Mouse (Mus musculus) mouse trophoblast stem cell (cell line): ENCODE data around the gene Gm13696.
"Not testable (repeated sequence)": the region's sequence is repeated elsewhere in the genome, so short reads cannot be mapped to it uniquely, and the experiment has no call there.

Experiments used
- in situ Hi-C, 2 experiments: fragments of 300-500 bp; cut with MseI, MboI; formaldehyde crosslinking; loops; 2 replicates in 1 of 2; 3 replicates in 1 of 2; pipeline ENCODE4 v1.15.1; 2025

The Gm13696 gene

GRCm38 (mm10) chr2:83972823-83973222 lies at the start of gene Gm13696:
Gene Gm13696, plus strand, starts transcription at chr2:83973123.
- in situ Hi-C loops: not testable (repeated sequence)

GRCm38 (mm10) chr2:83929478-83930088 lies 43.3 kb upstream of the Gm13696 start:
- in situ Hi-C loops: no loop called here

GRCm38 (mm10) chr2:83940931-83941361 lies 32.0 kb upstream of the Gm13696 start, which contains the start of gene Zswim2:
Gene Zswim2, minus strand, starts transcription at chr2:83941228.
- in situ Hi-C loops: no loop called here

GRCm38 (mm10) chr2:83941378-83941777 lies 31.5 kb upstream of the Gm13696 start:
- in situ Hi-C loops: no loop called here

- in situ Hi-C loops: no loop called here
These were observed 31.1 kb upstream of the Gm13696 start for GRCm38 (mm10) chr2:83941792-83942191.

GRCm38 (mm10) chr2:83955393-83955792 lies 17.5 kb upstream of the Gm13696 start, which contains the start of gene Gm13698:
Gene Gm13698, plus strand, starts transcription at chr2:83955693.
- in situ Hi-C loops: not testable (repeated sequence)

GRCm38 (mm10) chr2:83961203-83961602 lies 11.7 kb upstream of the Gm13696 start, which contains the start of gene Gm13693:
Gene Gm13693, plus strand, starts transcription at chr2:83961503.
- in situ Hi-C loops: not testable (repeated sequence)

GRCm38 (mm10) chr2:83967013-83967412 lies 5.9 kb upstream of the Gm13696 start, which contains the start of gene Gm13695:
Gene Gm13695, plus strand, starts transcription at chr2:83967313.
- in situ Hi-C loops: not testable (repeated sequence)

- in situ Hi-C loops: not testable (repeated sequence)
These were observed 5.7 kb downstream of the Gm13696 start, which contains the start of gene Gm13694 for GRCm38 (mm10) chr2:83978633-83979032. Gene Gm13694, plus strand, starts transcription at chr2:83978933.

GRCm38 (mm10) chr2:83984443-83984842 lies 11.5 kb downstream of the Gm13696 start, which contains the start of gene Gm13697:
Gene Gm13697, plus strand, starts transcription at chr2:83984743.
- in situ Hi-C loops: not testable (repeated sequence)

- in situ Hi-C loops: not testable (repeated sequence)
These were observed 17.3 kb downstream of the Gm13696 start, which contains the start of gene Gm13691 for GRCm38 (mm10) chr2:83990253-83990652. Gene Gm13691, plus strand, starts transcription at chr2:83990553.

GRCm38 (mm10) chr2:83993639-83994255 lies 20.8 kb downstream of the Gm13696 start:
- in situ Hi-C loops: not testable (repeated sequence)

- in situ Hi-C loops: not testable (repeated sequence)
These were observed 21.6 kb downstream of the Gm13696 start for GRCm38 (mm10) chr2:83994526-83994925.

GRCm38 (mm10) chr2:84008913-84009312 lies 36.0 kb downstream of the Gm13696 start:
- in situ Hi-C loops: loop anchor here (25.0 kb wide), 1 partner anchor 97 kb away; no protein-coding TSS in a partner anchor

GRCm38 (mm10) chr2:84009818-84010217 lies 36.9 kb downstream of the Gm13696 start:
- in situ Hi-C loops: loop anchor here (25.0 kb wide), 1 partner anchor 98 kb away; no protein-coding TSS in a partner anchor

GRCm38 (mm10) chr2:84014572-84014971 lies 41.6 kb downstream of the Gm13696 start:
- in situ Hi-C loops: loop anchor here (25.0 kb wide), 1 partner anchor 102 kb away; no protein-coding TSS in a partner anchor

- in situ Hi-C loops: loop anchor here (25.0 kb wide), 1 partner anchor 104 kb away; no protein-coding TSS in a partner anchor
These were observed 43.4 kb downstream of the Gm13696 start for GRCm38 (mm10) chr2:84016291-84016690.

- in situ Hi-C loops: loop anchor here (25.0 kb wide), 1 partner anchor 106 kb away; no protein-coding TSS in a partner anchor
These were observed 45.4 kb downstream of the Gm13696 start for GRCm38 (mm10) chr2:84018330-84018729.

- in situ Hi-C loops: loop anchor here (25.0 kb wide), 1 partner anchor 107 kb away; no protein-coding TSS in a partner anchor
These were observed 46.8 kb downstream of the Gm13696 start for GRCm38 (mm10) chr2:84019519-84020305.

GRCm38 (mm10) chr2:84021930-84022329 lies 49.0 kb downstream of the Gm13696 start:
- in situ Hi-C loops: loop anchor here (25.0 kb wide), 1 partner anchor 110 kb away; no protein-coding TSS in a partner anchor

- in situ Hi-C loops: loop anchor here (25.0 kb wide), 1 partner anchor 111 kb away; no protein-coding TSS in a partner anchor
These were observed 50.0 kb downstream of the Gm13696 start for GRCm38 (mm10) chr2:84022905-84023304.
